Mouse (Mus musculus) E14TG2a.4 (cell line): Measurements from ENCODE around the gene Lrrc20.
A peak's percentile ranks its signal among the peaks of the same experiment; 100 is the strongest.

Experiments used
- CTCF ChIP-seq: conservative IDR thresholded peaks from 2 replicates; pipeline ENCODE4 v1.5.1; 2014; ENCODE audit warnings: low read length
- NANOG ChIP-seq: IDR thresholded peaks from 2 replicates; pipeline ENCODE4 v1.6.1; 2014; ENCODE audit warnings: borderline replicate concordance, low read length, mixed read lengths
- POU5F1 ChIP-seq: IDR thresholded peaks from 2 replicates; pipeline ENCODE4 v1.6.1; 2014; ENCODE audit warnings: low read length, borderline replicate concordance

GRCm38 (mm10) chr10:61492040-61492439, 16.4 kb downstream of the Lrrc20 start:
- peak; percentile 75 for TF ChIP-seq CTCF
- TF ChIP-seq POU5F1, result no peak
- TF ChIP-seq NANOG, result no peak
